Mouse (Mus musculus) G1E (cell line): ENCODE measurements around the gene Slc16a9. TPM values are rescaled to one million over a fixed set of nuclear protein-coding genes. Genes with fewer than 3 reads are reported as not detected.

Experiments used
- ATAC-seq: 2 replicates; pipeline ENCODE4 v1.8.0; 2016; ENCODE audit warnings: mild to moderate bottlenecking; ENCODE audit not compliant: insufficient number of reproducible peaks, poor library complexity, low FRiP score, severe bottlenecking; ENCODE audit errors: extremely low read depth
- DNase-seq: peaks from one replicate; pipeline ENCODE4 v3.0.0; 2012; ENCODE audit warnings: low spot score
- H3K27me3 ChIP-seq: 2 replicates; pipeline ENCODE4 v1.6.1; 2012; ENCODE audit warnings: mild to moderate bottlenecking, low read length, inconsistent platforms; ENCODE audit not compliant: insufficient read depth
- H3K36me3 ChIP-seq: replicated peaks from 2 replicates; pipeline ENCODE3; 2012; ENCODE audit warnings: mild to moderate bottlenecking, inconsistent platforms
- H3K4me1 ChIP-seq: 2 replicates; pipeline ENCODE4 v1.6.1; 2012; ENCODE audit warnings: low read depth, low read length, inconsistent platforms, mixed read lengths; ENCODE audit not compliant: insufficient read depth
- H3K4me3 ChIP-seq: 2 replicates; pipeline ENCODE4 v1.5.1; 2012; ENCODE audit warnings: low read depth, mild to moderate bottlenecking, inconsistent platforms, low read length, moderate library complexity, mixed read lengths
- H3K9me3 ChIP-seq: replicated peaks from 2 replicates; pipeline ENCODE4 v1.6.1; 2012; ENCODE audit warnings: inconsistent platforms
- CTCF ChIP-seq: IDR thresholded peaks from 2 replicates; pipeline ENCODE4 v1.5.1; 2012; ENCODE audit warnings: low read depth, low read length, inconsistent platforms, mixed read lengths
- GATA1 ChIP-seq: IDR thresholded peaks from 2 replicates; pipeline ENCODE4 v1.6.1; 2012; ENCODE audit warnings: borderline replicate concordance, low read length, inconsistent platforms, mixed read lengths
- GATA2 ChIP-seq: IDR thresholded peaks from 2 replicates; pipeline ENCODE4 v1.6.1; 2012; ENCODE audit warnings: low read depth, low read length, inconsistent platforms, borderline replicate concordance
- POLR2AphosphoS5 ChIP-seq: IDR thresholded peaks from 2 replicates; pipeline ENCODE4 v1.6.1; 2012; ENCODE audit warnings: low read depth, low read length, inconsistent platforms; ENCODE audit not compliant: insufficient replicate concordance
- TAL1 ChIP-seq: conservative IDR thresholded peaks from 2 replicates; pipeline ENCODE4 v1.6.1; 2012; ENCODE audit warnings: low read depth, low read length, inconsistent platforms, mixed read lengths
- polyA plus RNA-seq: library from polyadenylated mRNA; stranded (reverse); fragments of >175 nt; gene quantifications from 2 replicates; pipeline ENCODE4 v1.2.3, GENCODE M21; 2012
- total RNA-seq, 2 experiments: library from RNA; stranded (forward) in 1 of 2; stranded (reverse) in 1 of 2; fragments of 200-1000 nt in 1 of 2; fragments of >200 nt in 1 of 2; fragmentation: Nextera tagmentation in 1 of 2; gene quantifications; 2 replicates each; pipeline ENCODE4 v1.2.3; 2014 to 2017

Slc16a9 gene
- total and polyA plus RNA-seq, 3 experiments, result 0.11 TPM; not detected in 2

DNA sequence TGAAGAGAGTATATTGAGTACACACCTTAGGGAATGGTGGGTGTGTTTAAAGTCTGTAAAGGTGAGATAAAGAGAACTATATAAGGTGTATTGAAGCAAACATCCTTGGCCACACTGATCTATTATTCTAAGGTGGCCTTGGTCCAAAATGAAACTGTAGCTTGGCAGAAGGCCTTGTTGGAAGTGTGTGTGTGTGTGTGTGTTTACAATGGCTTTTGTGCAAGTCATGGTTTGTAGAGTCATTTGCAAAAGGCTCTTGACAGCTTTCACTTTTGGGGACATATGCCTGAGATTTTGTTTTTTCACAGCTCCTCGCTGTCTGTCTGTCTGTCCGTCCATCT is 24.5 kb downstream of the Slc16a9 start:
- Histone ChIP-seq H3K27me3 (no peaks in the 10 kb centered on the region), H3K4me1 (no peaks in the 10 kb centered on the region), H3K36me3 (no peaks in the 10 kb centered on the region), H3K9me3 (peaks cover 44% of the 10 kb centered on the region), H3K4me3 (no peak overlapping the region)
- no peak for ATAC-seq
- no peak for TF ChIP-seq TAL1
- no peak for DNase-seq

DNA sequence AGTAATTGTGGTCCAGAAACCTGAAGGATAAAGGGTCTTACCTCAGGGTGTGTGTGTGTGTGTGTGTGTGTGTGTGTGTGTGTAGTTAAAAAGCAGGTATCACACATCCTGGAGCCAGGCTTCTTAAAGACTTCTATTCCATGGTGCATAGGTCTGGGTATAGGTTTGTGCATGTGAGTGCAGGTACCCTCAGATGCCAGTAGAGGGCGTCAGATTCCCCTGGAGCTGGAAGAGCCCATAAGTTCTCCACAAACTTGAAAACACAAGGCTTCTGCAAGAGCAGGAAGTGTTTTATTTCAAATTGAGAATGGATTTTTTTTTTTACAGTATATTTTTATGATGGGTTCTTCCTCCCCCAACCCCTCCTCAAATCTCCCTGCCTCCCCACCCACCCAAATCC is 31.8 kb downstream of the Slc16a9 start:
- Histone ChIP-seq H3K9me3 (peaks cover 29% of the 10 kb centered on the region), H3K4me1 (no peaks in the 10 kb centered on the region), H3K4me3 (no peak overlapping the region), H3K27me3 (no peaks in the 10 kb centered on the region), H3K36me3 (no peaks in the 10 kb centered on the region)
- no peak for TF ChIP-seq POLR2AphosphoS5
- TF ChIP-seq GATA1, result no peak
- TF ChIP-seq GATA2, result no peak
- TF ChIP-seq TAL1, result no peak
- TF ChIP-seq CTCF, result no peak
- no peak for DNase-seq
- ATAC-seq, result no peak

DNA sequence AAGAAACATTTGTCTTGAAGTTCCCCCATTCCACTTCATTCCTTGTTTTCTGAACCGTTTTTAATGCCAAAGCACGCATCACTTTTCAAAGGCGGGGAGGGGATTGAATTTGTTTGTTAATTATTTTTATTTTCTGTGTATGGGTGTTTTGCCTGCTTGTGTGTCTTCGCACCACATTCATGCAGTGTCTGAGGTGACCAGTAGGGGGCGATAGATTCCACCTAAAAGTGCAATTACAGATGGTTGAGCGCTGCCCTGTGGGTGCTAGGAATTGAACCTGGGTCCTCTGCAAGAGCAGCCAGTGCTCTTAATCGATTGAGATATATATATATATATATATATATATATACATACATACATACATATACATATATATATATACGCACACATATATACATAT is 34.4 kb downstream of the Slc16a9 start:
- H3K4me1 ChIP-seq, result no peaks in the 10 kb centered on the region
- no peak for DNase-seq
- H3K9me3 ChIP-seq, result peaks cover 42% of the 10 kb centered on the region
- ATAC-seq, result no peak
- H3K4me3 ChIP-seq, result no peak overlapping the region
- H3K36me3 ChIP-seq, result no peaks in the 10 kb centered on the region
- H3K27me3 ChIP-seq, result no peaks in the 10 kb centered on the region
- TF ChIP-seq CTCF (no peak), GATA2 (no peak), GATA1 (no peak), TAL1 (no peak)

DNA sequence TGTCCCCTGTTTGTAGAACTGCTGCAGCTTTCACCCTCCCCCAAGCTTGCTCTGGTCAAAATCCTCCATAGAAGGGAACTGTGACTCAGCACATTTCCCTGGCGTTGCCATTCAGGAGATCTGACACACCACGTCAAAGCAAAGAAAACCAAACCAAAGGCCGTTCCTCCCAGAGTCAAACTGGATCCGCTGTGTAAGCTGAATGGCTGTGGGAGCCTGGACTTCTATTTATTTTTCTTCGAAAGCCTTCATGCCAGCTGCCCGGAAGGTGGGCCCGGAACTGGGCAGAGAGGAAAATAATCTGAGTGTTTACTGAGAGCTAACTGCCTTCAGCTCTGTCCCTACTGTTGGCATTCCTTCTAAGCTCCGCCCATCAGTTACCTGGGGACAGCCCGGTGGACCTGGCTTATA is 42.9 kb downstream of the Slc16a9 start:
- H3K27me3 ChIP-seq, result no peaks in the 10 kb centered on the region
- no peaks in the 10 kb centered on the region for H3K36me3 ChIP-seq
- TF ChIP-seq GATA1, result no peak
- TF ChIP-seq TAL1, result no peak
- no peak for TF ChIP-seq POLR2AphosphoS5
- TF ChIP-seq CTCF, result no peak
- TF ChIP-seq GATA2, result no peak
- no peaks in the 10 kb centered on the region for H3K4me1 ChIP-seq
- ATAC-seq (no peak), DNase-seq (no peak)
- peaks cover 58% of the 10 kb centered on the region for H3K9me3 ChIP-seq
- H3K4me3 ChIP-seq, result no peak overlapping the region

GRCm38 (mm10) chr10:70288406-70289327 is 43.8 kb downstream of the Slc16a9 start:
- H3K4me3 ChIP-seq, result no peak overlapping the region
- H3K36me3 ChIP-seq, result no peaks in the 10 kb centered on the region
- DNase-seq, result no peak
- H3K4me1 ChIP-seq, result no peaks in the 10 kb centered on the region
- no peaks in the 10 kb centered on the region for H3K27me3 ChIP-seq
- peaks cover 55% of the 10 kb centered on the region for H3K9me3 ChIP-seq
- no peak for TF ChIP-seq POLR2AphosphoS5
- no peak for TF ChIP-seq CTCF
- no peak for TF ChIP-seq TAL1
- TF ChIP-seq GATA2, result no peak
- TF ChIP-seq GATA1, result no peak
- no peak for ATAC-seq

DNA sequence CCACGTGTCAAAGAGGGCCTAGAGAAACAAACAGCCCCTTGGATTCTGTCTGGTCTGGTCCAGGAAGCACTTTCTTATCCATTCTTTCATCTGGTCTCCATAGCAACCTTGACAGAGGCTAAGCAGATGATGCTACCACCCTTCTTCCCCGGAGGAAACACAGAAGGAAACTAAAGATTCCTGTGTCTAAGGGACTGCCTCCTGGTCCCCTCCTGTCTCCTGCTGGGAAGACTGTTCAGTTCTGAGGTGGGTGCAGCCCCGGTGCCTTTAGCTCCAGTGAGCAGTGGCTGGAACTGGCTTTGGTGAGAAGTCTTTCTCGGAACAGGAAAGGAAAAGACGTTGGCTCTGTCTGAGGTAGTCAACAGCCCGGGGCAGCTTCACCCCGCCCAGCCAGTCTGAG is 47.1 kb downstream of the Slc16a9 start:
- TF ChIP-seq POLR2AphosphoS5 (no peak), TAL1 (no peak), GATA2 (no peak), CTCF (no peak), GATA1 (no peak)
- Histone ChIP-seq H3K4me3 (no peak overlapping the region), H3K36me3 (no peaks in the 10 kb centered on the region), H3K4me1 (no peaks in the 10 kb centered on the region), H3K27me3 (no peaks in the 10 kb centered on the region), H3K9me3 (peaks cover 63% of the 10 kb centered on the region)
- no peak for ATAC-seq
- DNase-seq, result no peak
